Mouse (Mus musculus) heart, postnatal 0 days (tissue): ENCODE data around the gene 4930442H23Rik.

ENCODE experiments used
- CTCF ChIP-seq: IDR thresholded peaks from 2 replicates; pipeline ENCODE4 v1.5.1; 2016; ENCODE audit warnings: antibody characterized with exemption, control low read depth, low read depth
- EP300 ChIP-seq: IDR thresholded peaks from 2 replicates; pipeline ENCODE4 v1.6.1; 2016; ENCODE audit warnings: antibody characterized with exemption, low read depth

DNA sequence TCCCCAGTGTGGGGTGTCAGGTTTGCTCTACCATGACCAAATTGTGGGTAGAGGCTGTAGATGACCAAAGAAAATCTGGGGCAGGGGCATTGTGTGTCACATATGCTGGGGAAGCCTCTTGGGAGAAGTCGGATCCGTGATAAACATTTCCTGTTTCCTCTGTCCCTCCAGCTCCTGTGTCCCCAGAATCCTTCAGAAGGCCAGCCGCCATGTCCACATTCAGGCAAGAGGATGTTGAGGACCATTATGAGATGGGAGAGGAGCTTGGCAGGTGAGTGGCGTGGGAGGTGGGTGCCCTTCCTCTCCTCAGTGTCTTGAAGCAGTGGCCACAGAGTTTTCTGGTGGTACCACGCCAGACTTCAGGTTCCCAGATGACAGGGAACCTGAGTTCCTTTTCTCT, at the start of gene 4930442H23Rik:
- TF ChIP-seq CTCF, result no peak
- no peak for TF ChIP-seq EP300
